7 mouse cellular contexts compared by ENCODE assay signal in the genomic region with DNA sequence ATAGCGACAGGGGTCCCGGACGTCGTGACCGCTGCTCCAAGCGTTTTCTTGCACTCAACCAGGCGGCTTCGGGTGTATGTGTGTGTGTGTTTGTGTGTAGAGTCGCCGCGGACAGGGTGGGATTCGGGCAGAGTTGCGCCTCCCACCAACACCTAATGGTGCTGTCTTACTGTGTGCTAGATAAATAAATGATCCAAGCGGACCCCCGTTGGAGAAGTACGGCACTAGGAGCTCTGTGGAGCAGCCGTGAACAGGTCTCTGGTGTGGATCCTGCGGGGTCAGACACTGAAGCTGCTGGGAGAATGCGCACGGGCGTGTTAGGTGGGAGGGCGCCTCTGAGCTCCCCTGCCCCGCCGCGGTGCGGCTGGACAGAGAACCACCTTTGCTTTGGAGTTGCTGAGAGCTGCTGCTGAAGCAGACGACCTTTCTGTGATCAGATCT. TPM values are rescaled to one million over a fixed set of nuclear protein-coding genes. Genes with fewer than 3 reads are reported as not detected.
DNase-seq lines count a peak whose midpoint lies in the region; ATAC-seq and TF ChIP-seq lines count a peak whose summit lies in the region.

No protein-coding gene starts in this region.

- H3K27ac ChIP-seq in ES-Bruce4 (ENCODE audit: insufficient read depth, low read length) = no peak overlapping the region
- peak overlapping the region; percentile 82 for H3K27ac ChIP-seq in forebrain, embryonic 10.5 days
- peak overlapping the region; percentile 98 for H3K27ac ChIP-seq in midbrain, embryonic 16.5 days (ENCODE audit: low read length)

- H3K4me1 ChIP-seq in ES-Bruce4 (ENCODE audit: control insufficient read depth, insufficient read depth, low read length) = no peaks in the 10 kb centered on the region
- H3K4me1 ChIP-seq in forebrain, embryonic 10.5 days = peaks cover 36% of the 10 kb centered on the region
- peaks cover 8% of the 10 kb centered on the region for H3K4me1 ChIP-seq in midbrain, embryonic 16.5 days (ENCODE audit: control insufficient read depth, insufficient read depth, low read length)

- peak overlapping the region; percentile 68 for H3K4me2 ChIP-seq in midbrain, embryonic 16.5 days (ENCODE audit: low read length)

- TF ChIP-seq CTCF in ES-Bruce4 (IDR thresholded peaks at IDR 0.05; ENCODE audit: low read depth, low read length) = no peak

- DNase-seq in ZHBTc4 (ENCODE audit: low read depth, low spot score) = peak; percentile 56
- DNase-seq in forebrain, embryonic 10.5 days (ENCODE audit: extremely low spot score, low spot score) = peak; percentile 42
- peak; percentile 64 to 65 for DNase-seq in layer of hippocampus, postnatal 10 days (ENCODE audit: low spot score in 2 of 2)
- no peak for DNase-seq in spleen, postnatal 14 days (ENCODE audit: low spot score in 2 of 2)
- DNase-seq in kidney, postnatal 10 days = no peak

- peak; percentile 59 for ATAC-seq in midbrain, embryonic 16.5 days

- 2% methylated on average over 27 of the region's 27 CpGs for WGBS in forebrain, embryonic 10.5 days
- WGBS in midbrain, embryonic 16.5 days = 1% methylated on average over 27 of the region's 27 CpGs

- no peak for TF ChIP-seq POLR2A in ES-Bruce4 (IDR thresholded peaks at IDR 0.05; ENCODE audit: insufficient read depth, low read length)

- H3K4me3 ChIP-seq in ES-Bruce4 (ENCODE audit: low read depth, low read length) = peak overlapping the region; percentile 56
- H3K4me3 ChIP-seq in forebrain, embryonic 10.5 days = peak overlapping the region; percentile 66
- peak overlapping the region; percentile 75 for H3K4me3 ChIP-seq in midbrain, embryonic 16.5 days (ENCODE audit: low read depth, low read length)

- no peaks in the 10 kb centered on the region for H3K9me3 ChIP-seq in ES-Bruce4 (replicated peaks; ENCODE audit: control insufficient read depth, insufficient read depth, low read length, poor library complexity, severe bottlenecking)
- no peaks in the 10 kb centered on the region for H3K9me3 ChIP-seq in forebrain, embryonic 10.5 days
- no peaks in the 10 kb centered on the region for H3K9me3 ChIP-seq in midbrain, embryonic 16.5 days (replicated peaks; ENCODE audit: control insufficient read depth, low read length, poor library complexity, severe bottlenecking)

- no peak overlapping the region for H3K9ac ChIP-seq in ES-Bruce4 (ENCODE audit: low read depth, poor library complexity, severe bottlenecking)
- H3K9ac ChIP-seq in midbrain, embryonic 16.5 days (ENCODE audit: low read depth, low read length) = peak overlapping the region; percentile 92

- TF ChIP-seq EP300 in ES-Bruce4 (IDR thresholded peaks at IDR 0.05; ENCODE audit: insufficient read depth, low read depth, low read length) = no peak

- H3K36me3 ChIP-seq in ES-Bruce4 (ENCODE audit: control insufficient read depth, insufficient read depth, low read length, poor library complexity, severe bottlenecking) = no peaks in the 10 kb centered on the region
- H3K36me3 ChIP-seq in forebrain, embryonic 10.5 days (replicated peaks) = no peaks in the 10 kb centered on the region
- no peaks in the 10 kb centered on the region for H3K36me3 ChIP-seq in midbrain, embryonic 16.5 days (ENCODE audit: control insufficient read depth, insufficient read depth, low read length)

- peaks cover 21% of the 10 kb centered on the region for H3K27me3 ChIP-seq in ES-Bruce4 (ENCODE audit: control insufficient read depth, insufficient read depth, low read length, poor library complexity, severe bottlenecking)
- peaks cover 70% of the 10 kb centered on the region for H3K27me3 ChIP-seq in forebrain, embryonic 10.5 days (ENCODE audit: poor library complexity, severe bottlenecking)
- H3K27me3 ChIP-seq in midbrain, embryonic 16.5 days (ENCODE audit: control insufficient read depth, insufficient read depth, low read depth, low read length) = no peaks in the 10 kb centered on the region

RNA-seq across cellular contexts. Expression of a gene that starts 0.9 kb away (rescaled TPM):
- not detected in 2 replicates for polyA plus RNA-seq in ES-Bruce4 (2011; ENCODE audit: insufficient read depth, insufficient read length, low read depth, missing spikeins)
- polyA plus RNA-seq in forebrain, embryonic 10.5 days (2016; fragmentation: Nextera tagmentation; extraction: Ambion mirVana) = 0.37 and 0.43 TPM in 2 replicates
- total RNA-seq in layer of hippocampus, postnatal 10 days (2021) = 10 to 100 TPM; 73.0 to 77.2 TPM
- 12.9 and 14.5 TPM in 2 replicates for polyA plus RNA-seq in midbrain, embryonic 16.5 days (2015; fragmentation: Nextera tagmentation; extraction: Ambion mirVana)

Comparison
In these comparisons a context has a peak if more than half of its experiments do, and no peak if none do; other contexts are left out.
1. DNase-seq: peak in ZHBTc4 (single experiment), forebrain, embryonic 10.5 days (single experiment) and layer of hippocampus, postnatal 10 days (2 of 2); none in spleen, postnatal 14 days (0 of 2) and kidney, postnatal 10 days (single experiment).
2. Peak in every context shown above with its lines, with median percentiles within 50 percentile points of each other: H3K4me3 ChIP-seq.